Mouse (Mus musculus) cortical plate, adult 2 months (tissue): Measurements from ENCODE around the gene Ccdc85b.

Experiments used
- CTCF ChIP-seq: fragments of 200-500 bp; IDR thresholded peaks from 2 replicates; pipeline ENCODE4 v1.5.1; 2011; ENCODE audit warnings: mild to moderate bottlenecking, control low read depth, low read length; ENCODE audit not compliant: insufficient read depth; ENCODE audit errors: extremely low read depth
- POLR2A ChIP-seq: fragments of 200-500 bp; IDR thresholded peaks from 2 replicates; pipeline ENCODE4 v1.6.1; 2011; ENCODE audit warnings: mild to moderate bottlenecking, low read length, control low read depth; ENCODE audit not compliant: insufficient read depth; ENCODE audit errors: extremely low read depth

DNA sequence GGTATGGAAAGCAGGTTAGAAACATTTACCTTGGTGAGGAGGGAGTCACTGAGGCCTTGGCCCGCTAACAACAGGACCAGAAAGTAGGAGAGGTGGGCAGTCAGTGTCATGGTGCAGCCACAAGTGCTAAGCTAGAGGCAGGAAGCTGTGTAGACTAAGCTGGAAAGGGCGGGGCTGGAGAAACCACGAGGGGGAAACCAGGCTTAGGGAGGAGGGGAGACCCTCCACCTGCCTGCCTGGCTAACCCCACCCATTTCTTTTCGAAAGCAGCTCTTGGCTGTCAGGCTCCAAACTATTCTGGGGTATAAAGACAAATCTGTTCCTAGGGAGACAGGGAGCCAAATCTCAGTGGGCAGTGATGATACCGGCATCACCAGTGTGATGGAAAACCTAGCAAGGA lies 10.7 kb upstream of the Ccdc85b start, which contains the start of gene Ctsw:
- no peak for TF ChIP-seq CTCF
- no peak for TF ChIP-seq POLR2A
